Mouse (Mus musculus) CD4-positive, CD25-positive, alpha-beta regulatory T cell, adult 2 months (primary cell): ENCODE measurements at regions not wholly inside any gene's neighbourhood (a gene's known extent, or its start where the extent isn't known, plus 50 kb on each side); places are given as distances from the start of the nearest gene placed in this dataset.

Source experiments
- DNase-seq: peaks from one replicate; pipeline ENCODE4 v3.0.0-alpha.2; 2012; ENCODE audit warnings: low read depth, low spot score

DNA sequence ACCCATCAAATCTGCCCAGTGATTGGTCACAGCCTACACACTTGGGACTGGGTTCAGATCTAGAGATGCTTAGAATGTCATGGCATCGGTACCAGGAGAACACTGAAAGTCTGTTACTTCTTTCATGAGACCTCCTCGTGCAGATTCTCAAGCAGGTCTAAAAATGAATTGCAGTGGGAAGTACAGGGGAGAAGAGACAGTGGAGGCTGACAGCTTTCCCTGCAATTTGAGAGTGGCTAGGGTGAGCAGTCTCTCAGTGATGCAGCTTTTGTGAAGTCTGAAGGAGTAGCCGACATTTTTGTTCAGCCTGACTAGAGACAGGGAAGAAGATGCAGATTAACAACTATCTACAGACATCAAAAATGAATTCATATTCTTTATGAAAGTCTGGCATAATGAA lies 112.5 kb downstream of the Fam198b start:
- no peak for DNase-seq

DNA sequence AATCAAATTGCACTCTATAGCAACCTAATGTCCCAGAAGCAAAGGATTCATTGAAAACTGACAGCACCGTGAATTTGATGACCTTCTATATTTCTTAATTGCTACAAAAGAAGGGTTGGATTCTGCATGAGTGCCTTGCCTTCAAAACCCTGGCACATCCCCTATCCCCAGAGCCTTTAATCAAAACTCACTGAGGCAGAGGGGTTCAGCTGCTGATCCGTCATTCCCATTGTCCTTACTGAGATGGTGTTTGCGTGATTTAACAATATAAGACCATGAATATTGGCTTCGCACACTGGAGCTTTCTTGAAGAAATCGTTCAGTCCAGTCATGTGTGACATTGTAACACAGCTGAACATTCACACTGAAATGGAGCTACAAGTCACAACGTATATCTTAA lies 118.0 kb downstream of the Fam198b start:
- DNase-seq: no peak

DNA sequence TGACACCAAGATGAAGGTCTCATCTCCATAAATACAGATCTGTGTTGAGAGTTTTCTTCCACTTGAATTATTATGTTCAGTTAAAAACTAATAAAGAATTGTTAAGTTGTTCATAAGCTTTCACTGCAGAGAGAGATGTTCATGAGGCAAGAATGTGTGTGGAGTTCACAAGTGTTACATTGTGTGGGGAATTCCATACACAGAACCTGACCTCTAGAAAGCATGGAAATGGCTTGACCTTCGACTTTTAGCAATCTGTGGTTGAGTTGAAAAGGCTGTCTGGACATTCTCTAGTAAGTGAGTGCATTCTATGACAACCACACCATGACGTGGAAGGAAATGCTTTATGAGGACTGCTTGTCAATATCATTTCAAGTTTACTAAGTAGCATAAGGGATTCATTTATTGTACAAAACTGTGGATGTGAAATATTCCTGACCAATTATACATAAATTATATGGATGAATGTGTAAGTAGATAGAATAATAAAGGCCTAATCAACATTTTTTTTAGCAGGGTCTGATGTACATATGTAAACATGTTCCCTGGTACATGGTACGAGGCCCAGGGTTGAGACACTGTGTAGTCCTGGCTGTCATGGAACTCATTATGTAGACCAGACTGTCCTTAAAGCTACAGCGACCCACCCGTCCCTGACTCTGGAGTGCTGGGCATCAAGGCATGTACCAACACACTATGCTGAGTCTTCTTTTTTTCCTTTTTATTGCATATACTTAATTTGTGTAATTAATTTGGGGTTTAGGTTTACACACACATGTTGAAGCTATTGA lies 119.2 kb downstream of the Fam198b start:
- no peak for DNase-seq

DNA sequence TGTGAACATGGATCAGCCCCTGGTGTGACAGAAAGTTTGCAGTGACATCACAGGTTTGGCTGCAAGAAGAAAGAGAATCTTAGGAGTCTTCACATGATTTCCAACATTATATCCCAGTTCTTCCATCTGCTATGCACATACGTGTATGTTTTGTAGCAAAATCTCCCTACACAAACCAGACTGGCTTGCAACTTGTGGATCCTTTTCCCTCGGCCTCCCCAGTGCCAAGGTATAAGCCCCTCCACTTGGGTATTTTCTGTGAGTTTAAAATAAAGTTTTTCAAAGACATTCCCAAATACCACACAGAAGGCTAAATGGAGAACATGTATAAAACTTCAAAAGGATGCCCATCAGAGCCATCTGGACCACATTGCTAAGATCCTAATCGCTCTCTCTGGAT lies 120.2 kb downstream of the Fam198b start:
- no peak for DNase-seq

DNA sequence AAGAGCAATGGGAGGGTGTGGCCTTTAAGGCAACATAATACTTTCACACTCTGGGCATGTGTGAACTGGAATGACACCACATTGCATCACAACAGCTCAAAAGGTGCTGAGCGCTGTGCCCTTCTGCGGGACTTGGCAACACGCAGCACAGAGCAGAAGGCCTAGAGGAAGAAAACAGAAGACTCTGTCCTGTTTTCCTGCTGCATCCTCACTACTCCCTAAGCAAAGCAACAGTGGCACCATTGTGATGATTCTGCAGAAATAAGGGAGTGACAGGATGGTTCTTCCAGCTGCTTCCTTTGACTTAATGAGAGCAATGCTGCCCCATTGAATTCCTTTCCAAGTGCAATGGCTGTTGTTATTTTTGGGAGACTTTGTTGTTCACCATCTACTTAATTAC lies 120.6 kb downstream of the Fam198b start:
- no peak for DNase-seq

DNA sequence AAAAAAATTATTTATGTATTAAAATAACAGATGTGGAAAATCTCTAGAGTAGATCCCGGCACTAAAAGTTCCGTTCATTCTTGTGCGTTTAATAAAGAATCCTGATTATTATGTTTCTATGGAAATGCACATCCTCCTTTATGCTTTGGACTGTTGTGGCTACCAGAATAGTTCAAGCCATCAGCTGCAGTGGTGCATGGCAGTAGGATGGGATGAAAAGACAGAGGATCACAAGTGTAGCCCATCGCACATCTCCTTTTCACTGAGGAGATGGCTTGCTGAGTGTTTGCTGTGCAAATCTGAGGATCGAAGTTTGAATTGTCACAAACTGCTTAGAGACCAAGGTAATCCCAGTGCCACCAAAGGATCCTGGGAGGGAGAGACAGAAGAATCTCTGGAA lies 121.0 kb downstream of the Fam198b start:
- DNase-seq: no peak

DNA sequence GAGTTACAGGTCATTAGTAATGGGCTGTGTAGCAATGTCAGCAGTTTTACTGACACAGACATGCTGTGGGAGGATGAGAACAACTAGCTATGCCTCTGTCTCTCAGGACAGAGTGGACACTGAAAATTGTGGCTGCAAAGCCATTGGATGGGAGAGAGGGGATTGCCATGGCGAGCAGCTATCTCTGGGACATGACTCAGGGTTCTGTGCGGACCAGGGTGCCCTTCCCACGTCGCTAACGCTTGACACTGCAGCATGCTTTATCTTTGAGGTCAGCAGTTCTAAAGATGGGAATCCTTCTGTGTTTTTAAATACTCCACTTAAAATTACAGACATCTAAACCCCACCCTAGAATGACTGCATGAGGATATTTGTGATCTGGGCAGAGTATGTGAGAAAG lies 121.9 kb downstream of the Fam198b start:
- DNase-seq: no peak

DNA sequence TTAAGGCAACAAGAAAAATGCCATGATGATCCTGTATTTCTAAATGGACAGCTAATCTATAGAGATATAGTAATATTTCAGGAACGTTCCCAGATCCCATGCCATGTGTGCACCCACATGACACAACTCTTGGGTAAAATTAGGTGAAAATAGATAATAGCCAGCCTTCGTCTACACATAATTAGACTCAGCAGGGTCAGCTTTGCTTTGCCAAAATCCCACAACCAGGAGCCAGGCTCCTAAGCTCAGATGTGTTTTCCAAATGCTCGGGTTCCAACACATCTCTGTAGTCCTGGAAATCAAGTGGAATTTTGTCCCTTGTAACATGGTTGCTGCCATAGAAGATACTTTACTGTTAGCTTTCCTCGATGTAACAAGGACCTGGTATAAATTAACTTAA lies 122.7 kb downstream of the Fam198b start:
- DNase-seq: no peak

DNA sequence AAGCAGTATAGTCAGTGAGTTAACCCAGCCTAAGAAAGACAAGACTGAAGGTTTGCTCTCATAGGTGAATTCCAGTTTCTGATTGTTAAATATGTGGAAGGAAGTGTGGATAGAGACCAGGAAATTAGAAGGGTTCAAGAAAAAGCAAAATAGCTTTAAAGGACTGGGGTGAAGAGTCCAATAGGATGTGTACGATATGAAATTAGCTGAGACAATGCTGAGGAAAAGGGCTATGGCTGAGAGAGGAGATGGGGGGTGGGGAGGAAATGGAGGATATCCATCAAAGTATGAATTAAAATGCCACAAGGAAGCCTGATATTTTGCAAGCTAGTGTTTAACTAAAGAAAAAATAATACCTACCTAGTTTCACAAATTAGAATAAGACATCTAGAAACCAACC lies 124.9 kb downstream of the Fam198b start:
- no peak for DNase-seq

DNA sequence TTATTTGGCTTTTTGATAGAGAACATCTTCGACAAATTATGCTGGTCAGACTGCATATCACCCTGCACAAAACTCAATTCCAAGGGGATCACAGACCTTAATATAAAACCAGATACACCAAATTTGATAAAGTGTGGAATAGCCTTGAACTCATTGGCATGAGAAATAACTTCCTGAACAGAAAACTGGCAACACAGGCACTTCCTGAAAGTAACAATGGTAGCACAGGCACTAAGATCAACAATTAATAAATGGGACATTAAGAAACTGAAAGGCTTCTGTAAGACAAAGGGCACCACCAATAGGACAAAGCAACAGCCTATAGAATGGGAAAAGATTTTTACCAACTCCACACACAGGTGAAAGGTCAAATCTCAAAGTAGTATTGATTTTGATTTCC lies 141.5 kb downstream of the Fam198b start:
- no peak for DNase-seq

DNA sequence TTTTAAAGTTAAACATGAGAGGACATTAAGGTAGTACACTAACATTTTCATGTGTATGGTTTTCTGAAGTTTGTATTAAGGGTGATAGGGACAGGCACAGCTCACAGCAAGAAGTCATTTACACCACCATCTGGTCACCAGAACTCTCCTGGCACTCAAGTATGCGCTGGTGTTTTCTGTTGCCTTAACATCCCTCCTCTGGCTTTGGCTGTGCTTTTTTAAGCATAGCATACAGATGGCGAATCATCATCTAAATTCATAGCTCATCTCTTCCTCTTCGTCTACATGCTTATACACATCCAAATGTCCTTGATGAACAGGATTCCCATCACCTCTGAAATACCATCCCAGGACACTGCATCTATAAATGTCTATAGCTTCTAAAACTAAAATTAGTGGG lies 148.7 kb downstream of the Fam198b start:
- DNase-seq: no peak

DNA sequence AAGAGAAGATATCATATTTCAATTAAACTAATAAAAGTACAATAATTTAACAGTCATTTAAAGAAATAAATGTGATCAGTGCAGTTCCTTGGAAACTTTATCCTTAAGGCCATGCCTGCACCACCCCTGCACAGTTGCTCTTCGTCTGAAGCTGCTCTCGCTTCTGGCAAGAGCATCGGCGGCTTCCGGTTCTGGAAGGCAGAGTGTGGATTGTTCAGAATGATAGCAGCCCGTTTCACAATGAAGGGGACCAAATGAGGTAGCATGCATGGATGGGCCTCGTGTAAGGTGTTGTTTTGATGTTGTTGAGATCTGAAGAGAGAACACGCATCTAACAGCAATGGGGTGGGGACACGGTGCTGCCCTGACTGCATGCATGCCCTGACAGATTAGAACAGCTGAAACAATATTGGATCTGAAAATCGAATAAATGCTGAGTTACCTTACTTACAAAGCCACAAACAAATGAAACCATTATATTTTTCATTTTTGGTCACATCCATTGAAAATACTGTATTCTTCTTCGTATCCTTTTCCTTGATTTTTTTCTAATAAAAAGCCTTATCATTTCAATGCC lies 154.3 kb downstream of the Fam198b start:
- no peak for DNase-seq

DNA sequence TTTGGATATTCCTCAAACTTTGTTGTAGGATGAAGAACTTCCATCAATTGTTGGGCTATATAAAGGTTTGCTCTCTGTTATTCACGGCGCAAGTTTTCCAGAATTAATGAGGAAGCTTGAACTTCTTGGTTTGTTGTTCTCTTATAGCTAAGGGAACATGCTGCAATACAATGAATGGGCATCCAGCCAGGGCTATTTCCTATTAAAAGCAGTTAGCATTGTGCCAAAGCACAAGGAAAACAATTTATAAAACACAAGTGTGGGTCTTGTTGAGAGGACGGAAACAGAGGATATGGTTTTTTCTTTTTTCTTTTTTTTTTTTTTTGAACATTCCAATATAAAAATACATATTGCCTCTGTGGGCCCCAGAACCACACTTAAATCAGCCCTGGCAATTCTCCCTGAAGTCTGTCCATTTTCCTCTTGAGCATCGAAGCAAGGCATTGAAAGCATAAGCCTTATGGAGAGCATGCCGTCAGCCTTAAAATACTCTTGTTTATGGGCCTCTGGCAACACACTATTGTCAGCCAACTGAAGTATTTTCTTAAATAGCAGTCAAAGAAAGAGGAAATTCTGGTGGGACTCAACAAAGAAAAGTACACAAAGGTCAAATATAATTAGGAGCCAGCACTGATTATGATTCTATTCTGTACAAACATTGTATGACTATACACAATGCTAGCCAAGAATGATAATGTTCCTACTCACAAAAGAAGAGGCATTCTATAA lies 158.6 kb downstream of the Fam198b start:
- no peak for DNase-seq

DNA sequence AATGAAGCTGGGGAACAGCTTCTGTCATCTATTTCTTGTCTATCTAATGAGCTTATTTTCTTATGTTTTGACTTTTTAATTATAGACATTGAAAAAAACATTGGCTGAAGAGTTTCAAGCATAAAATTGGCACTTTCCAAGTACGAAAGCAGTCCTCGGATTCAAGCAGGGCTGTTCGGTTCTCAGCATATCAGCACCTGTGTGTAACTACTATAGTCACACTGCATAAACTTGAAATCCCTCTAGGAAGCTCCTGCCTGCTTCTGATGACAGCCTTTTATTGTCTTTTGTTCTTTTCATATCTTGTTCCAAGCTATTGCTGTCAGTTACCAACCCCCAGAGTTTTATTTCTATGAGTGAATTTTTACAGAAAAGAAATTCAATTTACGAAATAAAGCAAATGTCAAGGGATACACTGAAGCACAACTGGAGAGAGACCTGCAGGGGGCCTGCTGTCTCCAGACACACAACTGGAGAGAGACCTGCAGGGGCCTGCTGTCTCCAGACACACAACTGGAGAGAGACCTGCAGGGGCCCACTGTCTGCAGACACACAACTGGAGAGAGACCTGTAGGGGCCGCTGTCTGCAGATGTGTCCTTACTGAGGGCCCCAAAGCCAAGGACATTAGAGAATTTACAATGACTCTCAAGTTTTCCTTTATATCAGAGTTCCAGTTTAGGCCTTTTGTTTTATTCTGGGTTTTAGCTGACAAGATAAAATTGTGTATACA lies 165.3 kb downstream of the Fam198b start:
- DNase-seq: no peak

DNA sequence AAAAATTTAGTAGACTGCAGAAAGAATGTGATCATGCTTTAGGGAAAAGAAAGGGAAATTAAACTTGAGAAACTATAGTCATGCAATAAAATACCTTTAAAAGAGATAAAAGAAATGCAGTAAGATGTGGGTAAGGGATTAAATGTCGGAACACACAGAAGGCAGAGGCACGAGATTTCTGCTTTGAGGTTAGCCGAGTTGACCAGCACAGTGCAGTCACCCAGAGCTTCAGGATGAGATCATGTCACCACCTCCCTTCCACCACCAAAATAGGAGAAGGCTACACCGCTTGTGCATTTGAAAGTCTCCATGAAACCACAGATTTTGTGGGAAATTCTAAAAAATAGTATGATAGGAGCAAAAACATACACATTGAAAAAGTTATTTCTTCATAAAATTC lies 166.6 kb downstream of the Fam198b start:
- no peak for DNase-seq

DNA sequence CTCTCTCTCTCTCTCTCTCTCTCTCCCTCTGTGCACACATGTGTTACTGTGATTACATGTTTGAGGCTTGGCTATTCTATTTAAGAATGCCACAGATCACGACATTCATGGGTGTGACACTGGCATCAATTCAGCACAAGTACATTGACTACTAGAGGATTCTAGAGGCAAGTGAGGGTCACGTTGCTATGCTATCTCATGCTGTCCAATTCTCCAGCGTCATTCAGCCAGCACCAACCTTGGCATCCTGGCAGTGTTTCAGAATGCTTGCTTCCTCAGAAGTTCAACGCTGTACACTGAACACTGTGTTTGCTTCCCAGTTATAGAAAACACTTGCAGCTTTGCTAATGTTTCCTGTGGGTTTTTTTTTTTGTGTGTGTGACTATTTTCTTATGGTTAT lies 167.6 kb downstream of the Fam198b start:
- DNase-seq: no peak

DNA sequence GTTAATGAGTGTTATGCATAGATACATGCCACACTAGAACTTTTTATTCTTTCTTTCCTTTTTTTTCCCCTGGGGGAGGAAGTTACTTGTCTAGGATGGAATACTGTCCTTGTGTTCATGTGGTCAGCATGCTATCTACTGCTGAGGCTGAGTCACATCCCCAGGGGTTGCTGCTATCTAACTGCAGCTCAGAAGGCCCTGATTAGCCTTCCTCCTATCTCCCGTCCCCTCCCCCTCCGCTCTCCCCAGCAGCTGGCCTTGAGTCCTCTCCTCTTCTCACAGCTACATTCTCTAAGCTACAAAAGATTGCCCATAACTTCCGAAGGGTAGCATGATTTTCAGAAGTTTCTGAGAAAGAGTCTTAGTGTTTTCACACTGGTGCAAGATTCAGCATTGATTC lies 168.5 kb downstream of the Fam198b start:
- DNase-seq: no peak

DNA sequence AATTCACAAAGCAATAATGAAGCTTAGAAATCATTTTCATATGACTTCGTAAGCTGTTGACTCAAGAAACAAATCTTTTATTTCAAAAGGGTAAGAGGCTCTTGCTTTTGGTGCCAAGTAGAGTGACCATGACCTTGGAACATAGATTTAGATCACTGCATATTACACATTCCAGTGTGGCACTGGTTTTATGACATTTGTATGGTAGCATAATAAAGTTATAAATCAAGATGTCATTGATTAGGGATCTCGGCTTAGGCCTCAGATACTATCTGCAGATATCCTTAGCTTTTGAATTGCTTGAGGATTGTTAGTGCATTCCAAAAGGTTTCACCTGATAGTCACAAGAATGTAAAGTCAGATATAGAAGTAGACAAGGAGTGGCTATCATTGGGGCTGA lies 169.1 kb downstream of the Fam198b start:
- no peak for DNase-seq

DNA sequence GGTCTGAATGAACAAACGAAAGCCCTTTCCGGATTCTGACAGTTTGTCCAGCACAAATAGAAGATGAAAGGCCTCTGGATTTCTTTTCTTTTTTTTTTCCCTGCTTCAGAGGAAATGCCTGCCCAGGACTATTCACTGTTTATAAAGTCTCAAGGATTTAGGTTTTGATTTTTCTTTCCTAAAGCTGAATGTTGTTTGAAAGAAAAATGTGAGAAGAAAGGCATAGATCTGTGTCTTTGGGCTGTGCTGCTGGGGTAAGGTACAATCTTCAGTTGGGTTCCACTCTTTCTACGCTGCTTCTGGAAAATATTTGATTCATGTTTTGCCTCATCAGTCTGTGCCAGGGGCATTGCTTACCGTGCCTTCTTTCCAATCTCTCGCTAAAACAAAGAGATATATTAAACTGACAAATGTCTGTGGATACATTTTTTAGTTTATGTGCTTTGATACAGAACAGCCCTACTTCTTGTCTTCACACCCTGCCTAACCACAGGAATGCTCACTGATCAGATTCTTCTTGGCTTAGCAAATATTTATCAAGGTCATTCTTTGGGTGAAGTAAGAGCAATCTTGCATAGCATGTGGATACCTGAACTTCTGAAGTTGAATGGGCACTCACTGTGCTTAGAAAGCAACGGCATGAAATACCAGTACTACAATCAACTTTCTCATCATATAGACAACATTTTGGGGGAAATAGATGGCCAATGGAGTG lies 172.5 kb downstream of the Fam198b start:
- no peak for DNase-seq

DNA sequence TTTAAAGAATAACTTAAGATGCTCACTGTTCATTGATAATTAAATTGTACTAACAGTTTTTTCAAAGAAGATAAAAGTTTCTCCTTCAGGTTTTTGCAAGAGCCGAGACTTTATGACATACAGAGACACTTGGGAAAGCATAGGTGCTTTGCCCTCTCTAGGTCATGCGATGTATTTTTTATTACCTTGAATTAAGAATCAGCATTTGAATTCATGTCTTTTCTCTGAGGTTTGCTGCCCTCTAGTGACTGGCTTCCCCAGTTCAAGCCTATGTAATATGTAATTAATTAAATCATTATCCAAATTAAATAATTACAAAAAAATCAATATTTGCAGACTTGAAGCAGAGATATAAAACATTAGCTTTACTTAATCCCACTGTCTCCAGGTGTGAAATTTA lies 174.4 kb downstream of the Fam198b start:
- DNase-seq: peak; percentile 21

DNA sequence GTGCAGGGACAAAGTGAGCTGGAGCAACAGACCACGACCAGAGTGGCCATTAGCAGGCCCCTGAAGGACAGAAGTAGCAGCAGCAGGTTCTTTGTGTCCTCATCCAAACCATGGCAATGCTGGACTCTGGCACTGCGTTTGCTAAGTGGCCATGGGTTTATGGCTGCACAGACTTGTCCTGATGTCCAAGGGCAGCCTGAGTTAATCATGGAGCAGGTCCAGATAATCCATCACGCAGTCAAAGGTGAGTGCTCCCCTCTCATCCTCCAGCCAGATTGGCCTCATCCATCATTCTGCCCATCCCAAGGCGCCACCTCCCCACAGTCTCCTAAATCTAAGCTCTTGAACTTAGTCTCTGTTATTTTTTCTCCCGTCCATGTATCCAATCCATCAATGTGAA lies 186.4 kb downstream of the Fam198b start:
- DNase-seq: no peak
